Mouse (Mus musculus) lung, postnatal 36 days (tissue): Measurements from ENCODE around the gene Sncb.

Experiments
- DNase-seq: peaks from one replicate; pipeline ENCODE4 v3.0.0; 2022; ENCODE audit warnings: mixed read lengths

Sncb gene

GRCm38 (mm10) chr13:54748190-54748589, 18.2 kb downstream of the Sncb start:
- no peak for DNase-seq

- DNase-seq, result no peak
Observed at GRCm38 (mm10) chr13:54746896-54747295, 19.5 kb downstream of the Sncb start.

GRCm38 (mm10) chr13:54746110-54746509, 20.3 kb downstream of the Sncb start:
- DNase-seq, result no peak

GRCm38 (mm10) chr13:54738213-54738601, 28.2 kb downstream of the Sncb start:
- DNase-seq, result no peak

- DNase-seq, result no peak
Observed at GRCm38 (mm10) chr13:54737488-54738212, 28.7 kb downstream of the Sncb start.

- no peak for DNase-seq
Observed at GRCm38 (mm10) chr13:54736931-54737330, 29.5 kb downstream of the Sncb start.

GRCm38 (mm10) chr13:54726131-54726530, 40.3 kb downstream of the Sncb start:
- no peak for DNase-seq

- no peak for DNase-seq
Observed at GRCm38 (mm10) chr13:54723143-54723542, 43.3 kb downstream of the Sncb start.

- DNase-seq, result peak; percentile 55
Observed at GRCm38 (mm10) chr13:54716916-54717315, 49.5 kb downstream of the Sncb start.

- DNase-seq, result no peak
Observed at GRCm38 (mm10) chr13:54714996-54715395, 51.4 kb downstream of the Sncb start.

GRCm38 (mm10) chr13:54714393-54714792, 52.0 kb downstream of the Sncb start:
- DNase-seq, result no peak

GRCm38 (mm10) chr13:54710866-54711265, 55.5 kb downstream of the Sncb start:
- DNase-seq, result no peak
